Mouse (Mus musculus): ENCODE results near the gene Anxa2. TPM values are rescaled to one million over a fixed set of nuclear protein-coding genes. Genes with fewer than 3 reads are reported as not detected.

Anxa2 gene
- 1,009 TPM for polyA plus RNA-seq (2012; fragmentation: generic; extraction: Trizol)

- Histone ChIP-seq H3K27me3 (ENCODE audit: control insufficient read depth, insufficient read depth, insufficient read length) (no peaks in the 10 kb centered on the region), H3K4me2 (ENCODE audit: low read depth) (peak within 1 kb of the TSS; percentile 91), H3ac (ENCODE audit: control insufficient read depth, insufficient read length) (peak within 1 kb of the TSS; percentile 96), H3K4me3 (peak within 1 kb of the TSS; percentile 95), H3K36me3 (ENCODE audit: control insufficient read depth, insufficient read depth) (no peaks in the 10 kb centered on the region), H3K79me2 (ENCODE audit: control insufficient read depth, insufficient read depth) (peaks cover 31% of the 10 kb centered on the region)
- TF ChIP-seq REST (IDR thresholded peaks at IDR 0.05; ENCODE audit: insufficient read depth, insufficient read length), result no peak
- no peak for TF ChIP-seq USF1 (IDR thresholded peaks at IDR 0.05; ENCODE audit: low read depth)
- TF ChIP-seq MYOD1 (IDR thresholded peaks at IDR 0.05; ENCODE audit: control insufficient read depth in 1 of 3, insufficient read length in 2 of 3, low read depth in 2 of 3), result no peak
- TF ChIP-seq MYOG (IDR thresholded peaks at IDR 0.05; ENCODE audit: control insufficient read depth in 1 of 3, insufficient read depth in 1 of 3, insufficient read length in 2 of 3, low read depth in 2 of 3), result peak in 1 of 3 experiments; percentile 5
- no peak for TF ChIP-seq CEBPB (IDR thresholded peaks at IDR 0.05; ENCODE audit: insufficient read depth, poor library complexity, severe bottlenecking)
- TF ChIP-seq E2F4 (IDR thresholded peaks at IDR 0.05; ENCODE audit: insufficient read depth), result no peak
- no peak for TF ChIP-seq SRF (IDR thresholded peaks at IDR 0.05; ENCODE audit: control insufficient read depth, insufficient read length, low read depth)
- TF ChIP-seq TCF3 (IDR thresholded peaks at IDR 0.05; ENCODE audit: insufficient read length, low read depth), result no peak
- TF ChIP-seq TCF12 (IDR thresholded peaks at IDR 0.05; ENCODE audit: insufficient read depth, poor library complexity, severe bottlenecking), result no peak
- peak; percentile 94 for TF ChIP-seq POLR2AphosphoS2 (IDR thresholded peaks at IDR 0.05; ENCODE audit: insufficient read length, low read depth)
- TF ChIP-seq MAX (IDR thresholded peaks at IDR 0.05; ENCODE audit: low read depth), result no peak
- peak; percentile 89 for TF ChIP-seq POLR2A (IDR thresholded peaks at IDR 0.05; ENCODE audit: insufficient read length, low read depth)
These were observed at the start of gene Anxa2 for GRCm38 (mm10) chr9:69453066-69453900. Gene Anxa2, plus strand, starts transcription at chr9:69453620.

GRCm38 (mm10) chr9:69404671-69405070 is 48.7 kb upstream of the Anxa2 start:
- no peak overlapping the region for H3ac ChIP-seq (ENCODE audit: control insufficient read depth, insufficient read length)
- TF ChIP-seq TCF12 (IDR thresholded peaks at IDR 0.05; ENCODE audit: insufficient read depth, poor library complexity, severe bottlenecking) (no peak), MAX (IDR thresholded peaks at IDR 0.05; ENCODE audit: low read depth) (no peak), USF1 (IDR thresholded peaks at IDR 0.05; ENCODE audit: low read depth) (no peak), E2F4 (IDR thresholded peaks at IDR 0.05; ENCODE audit: insufficient read depth) (no peak), POLR2A (IDR thresholded peaks at IDR 0.05; ENCODE audit: insufficient read length, low read depth) (no peak), CEBPB (IDR thresholded peaks at IDR 0.05; ENCODE audit: insufficient read depth, poor library complexity, severe bottlenecking) (no peak), POLR2AphosphoS2 (IDR thresholded peaks at IDR 0.05; ENCODE audit: insufficient read length, low read depth) (no peak), MYOD1 (IDR thresholded peaks at IDR 0.05; ENCODE audit: control insufficient read depth in 1 of 3, insufficient read length in 2 of 3, low read depth in 2 of 3) (no peak), REST (IDR thresholded peaks at IDR 0.05; ENCODE audit: insufficient read depth, insufficient read length) (no peak), MYOG (IDR thresholded peaks at IDR 0.05; ENCODE audit: control insufficient read depth in 1 of 3, insufficient read depth in 1 of 3, insufficient read length in 2 of 3, low read depth in 2 of 3) (no peak), SRF (IDR thresholded peaks at IDR 0.05; ENCODE audit: control insufficient read depth, insufficient read length, low read depth) (no peak), TCF3 (IDR thresholded peaks at IDR 0.05; ENCODE audit: insufficient read length, low read depth) (no peak)
- H3K27me3 ChIP-seq (ENCODE audit: control insufficient read depth, insufficient read depth, insufficient read length), result no peaks in the 10 kb centered on the region
- H3K4me3 ChIP-seq, result no peak overlapping the region
- H3K36me3 ChIP-seq (ENCODE audit: control insufficient read depth, insufficient read depth), result no peaks in the 10 kb centered on the region
- no peak overlapping the region for H3K4me2 ChIP-seq (ENCODE audit: low read depth)
- H3K79me2 ChIP-seq (ENCODE audit: control insufficient read depth, insufficient read depth), result no peaks in the 10 kb centered on the region

- H3ac ChIP-seq (ENCODE audit: control insufficient read depth, insufficient read length), result no peak overlapping the region
- H3K79me2 ChIP-seq (ENCODE audit: control insufficient read depth, insufficient read depth), result no peaks in the 10 kb centered on the region
- peaks cover 41% of the 10 kb centered on the region for H3K36me3 ChIP-seq (ENCODE audit: control insufficient read depth, insufficient read depth)
- H3K27me3 ChIP-seq (ENCODE audit: control insufficient read depth, insufficient read depth, insufficient read length), result no peaks in the 10 kb centered on the region
- no peak overlapping the region for H3K4me3 ChIP-seq
- no peak overlapping the region for H3K4me2 ChIP-seq (ENCODE audit: low read depth)
- TF ChIP-seq POLR2AphosphoS2 (IDR thresholded peaks at IDR 0.05; ENCODE audit: insufficient read length, low read depth), result no peak
These were observed 33.9 kb upstream of the Anxa2 start for GRCm38 (mm10) chr9:69419476-69419875.

GRCm38 (mm10) chr9:69430531-69430930 is 22.9 kb upstream of the Anxa2 start:
- H3K27me3 ChIP-seq (ENCODE audit: control insufficient read depth, insufficient read depth, insufficient read length), result no peaks in the 10 kb centered on the region
- H3K4me2 ChIP-seq (ENCODE audit: low read depth), result no peak overlapping the region
- H3ac ChIP-seq (ENCODE audit: control insufficient read depth, insufficient read length), result no peak overlapping the region
- peaks cover 23% of the 10 kb centered on the region for H3K36me3 ChIP-seq (ENCODE audit: control insufficient read depth, insufficient read depth)
- TF ChIP-seq CEBPB (IDR thresholded peaks at IDR 0.05; ENCODE audit: insufficient read depth, poor library complexity, severe bottlenecking) (no peak), TCF3 (IDR thresholded peaks at IDR 0.05; ENCODE audit: insufficient read length, low read depth) (no peak), USF1 (IDR thresholded peaks at IDR 0.05; ENCODE audit: low read depth) (no peak), POLR2A (IDR thresholded peaks at IDR 0.05; ENCODE audit: insufficient read length, low read depth) (no peak), MYOG (IDR thresholded peaks at IDR 0.05; ENCODE audit: control insufficient read depth in 1 of 3, insufficient read depth in 1 of 3, insufficient read length in 2 of 3, low read depth in 2 of 3) (no peak), E2F4 (IDR thresholded peaks at IDR 0.05; ENCODE audit: insufficient read depth) (no peak), MAX (IDR thresholded peaks at IDR 0.05; ENCODE audit: low read depth) (no peak), MYOD1 (IDR thresholded peaks at IDR 0.05; ENCODE audit: control insufficient read depth in 1 of 3, insufficient read length in 2 of 3, low read depth in 2 of 3) (no peak), SRF (IDR thresholded peaks at IDR 0.05; ENCODE audit: control insufficient read depth, insufficient read length, low read depth) (no peak), TCF12 (IDR thresholded peaks at IDR 0.05; ENCODE audit: insufficient read depth, poor library complexity, severe bottlenecking) (no peak), POLR2AphosphoS2 (IDR thresholded peaks at IDR 0.05; ENCODE audit: insufficient read length, low read depth) (no peak), REST (IDR thresholded peaks at IDR 0.05; ENCODE audit: insufficient read depth, insufficient read length) (no peak)
- no peaks in the 10 kb centered on the region for H3K79me2 ChIP-seq (ENCODE audit: control insufficient read depth, insufficient read depth)
- no peak overlapping the region for H3K4me3 ChIP-seq

Data from myocyte (in vitro differentiated cells).